Mouse (Mus musculus) spleen, adult 18-20 months (tissue): ENCODE results near the gene Dock7.

ENCODE experiments used
- DNase-seq, 2 experiments: peaks; one replicate each; pipeline ENCODE4 v3.0.0; 2022; ENCODE audit warnings: mixed read lengths in 2 of 2

Dock7 gene

DNA sequence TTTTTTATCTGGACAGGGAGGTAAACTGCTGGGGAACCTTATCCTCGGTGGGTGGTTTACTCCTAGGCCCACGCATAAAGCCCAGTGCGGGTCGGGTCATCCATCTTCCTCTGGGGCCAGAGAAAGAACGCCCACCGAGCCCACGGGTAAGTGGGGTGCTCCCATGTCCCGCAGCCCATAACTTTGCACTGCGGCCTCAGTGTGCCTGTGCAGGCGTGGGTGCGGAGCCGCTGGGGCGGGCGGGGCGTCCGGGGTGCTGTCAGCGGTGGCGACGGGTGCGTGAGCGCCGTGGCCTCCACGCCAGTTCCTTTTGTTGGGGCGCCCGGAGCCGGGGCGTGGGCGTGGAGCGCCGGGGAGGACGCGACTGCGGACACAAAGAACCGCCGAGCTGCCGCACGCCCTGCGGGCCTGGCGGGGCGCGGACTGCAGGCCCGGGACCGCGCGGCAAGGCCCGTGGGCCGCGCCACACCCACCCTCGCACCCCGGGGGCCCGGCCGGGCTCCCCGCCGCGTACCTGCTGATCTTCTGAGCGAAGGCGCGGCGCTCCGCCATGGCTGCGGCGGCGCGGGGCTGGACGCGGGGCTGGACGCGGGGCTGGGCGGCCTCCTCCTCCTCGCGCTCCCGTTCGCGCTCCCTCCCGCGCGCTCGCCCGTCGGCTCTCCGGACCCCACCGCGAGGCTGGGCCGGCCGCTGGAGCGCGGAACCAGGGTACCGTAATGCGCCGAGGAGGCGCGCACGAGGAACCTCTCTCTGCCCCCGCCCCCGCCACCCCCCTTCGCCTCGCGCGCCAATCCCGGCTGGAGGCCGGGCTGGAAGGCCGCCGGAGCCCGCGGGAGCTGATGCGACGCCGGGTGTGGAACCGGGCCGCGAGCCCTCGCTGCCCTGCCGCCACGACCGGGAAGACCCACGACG lies at the start of gene Dock7:
Gene Dock7, minus strand, starts transcription at position 705 of the 912 bp plus-strand sequence.
- peak; percentile 22 to 39 for DNase-seq

DNA sequence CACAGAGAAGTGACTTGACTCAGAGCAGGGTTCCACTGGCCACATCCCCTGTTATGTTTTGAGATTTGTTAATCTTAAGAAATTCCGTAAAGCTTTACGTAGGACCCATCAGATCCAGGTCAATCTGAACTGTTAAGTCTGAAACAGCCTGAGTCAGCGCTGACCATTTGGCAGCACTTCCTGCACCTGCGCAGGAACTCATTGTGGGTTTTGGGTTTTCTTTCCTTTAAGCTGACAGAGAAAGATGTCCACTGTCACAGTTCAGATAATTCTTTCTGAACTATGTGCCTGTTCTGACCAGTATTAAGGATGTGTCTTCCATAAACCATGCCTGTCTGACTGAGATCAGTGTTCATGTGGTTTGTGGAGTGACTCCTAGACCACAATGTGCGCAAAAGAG lies 48.2 kb upstream of the Dock7 start:
- DNase-seq: no peak

DNA sequence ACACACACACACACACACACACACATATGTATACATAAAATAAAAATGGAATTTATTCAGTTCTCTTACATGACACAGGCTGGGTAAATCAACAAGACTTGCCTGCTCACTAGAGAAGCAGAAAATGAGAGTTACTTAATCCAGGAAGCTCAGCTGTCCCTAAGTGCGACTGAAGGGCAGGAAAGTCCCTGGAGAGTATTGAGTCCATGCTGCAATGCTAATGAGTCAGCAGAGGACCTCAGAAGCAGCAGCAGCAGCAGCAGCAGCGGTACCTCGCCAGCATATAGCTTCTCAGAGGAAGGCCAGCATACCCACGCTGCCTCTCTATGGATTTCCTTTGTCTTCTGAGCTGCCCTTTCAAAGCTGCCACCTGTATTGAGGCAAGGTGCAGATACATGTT lies 42.8 kb upstream of the Dock7 start:
- no peak for DNase-seq

DNA sequence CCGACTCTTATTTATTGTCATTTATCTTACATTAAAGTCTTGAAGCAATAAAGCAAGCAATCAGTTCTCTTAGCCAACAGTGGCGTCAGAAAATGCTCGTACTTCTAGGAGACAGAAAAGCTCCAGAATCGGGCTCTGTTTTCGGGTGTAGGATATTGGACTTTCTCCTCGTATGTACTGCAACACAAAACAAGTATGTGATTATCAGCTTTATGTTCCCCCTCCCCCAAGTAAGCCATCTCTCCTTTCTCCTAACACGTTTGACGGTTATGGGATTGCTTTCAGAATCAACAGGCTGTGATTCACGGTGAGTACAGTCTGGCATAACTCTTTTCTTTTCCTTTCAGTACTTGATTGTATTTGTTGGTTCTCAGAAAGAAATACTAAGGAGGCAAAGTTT lies 42.3 kb upstream of the Dock7 start:
- no peak for DNase-seq

DNA sequence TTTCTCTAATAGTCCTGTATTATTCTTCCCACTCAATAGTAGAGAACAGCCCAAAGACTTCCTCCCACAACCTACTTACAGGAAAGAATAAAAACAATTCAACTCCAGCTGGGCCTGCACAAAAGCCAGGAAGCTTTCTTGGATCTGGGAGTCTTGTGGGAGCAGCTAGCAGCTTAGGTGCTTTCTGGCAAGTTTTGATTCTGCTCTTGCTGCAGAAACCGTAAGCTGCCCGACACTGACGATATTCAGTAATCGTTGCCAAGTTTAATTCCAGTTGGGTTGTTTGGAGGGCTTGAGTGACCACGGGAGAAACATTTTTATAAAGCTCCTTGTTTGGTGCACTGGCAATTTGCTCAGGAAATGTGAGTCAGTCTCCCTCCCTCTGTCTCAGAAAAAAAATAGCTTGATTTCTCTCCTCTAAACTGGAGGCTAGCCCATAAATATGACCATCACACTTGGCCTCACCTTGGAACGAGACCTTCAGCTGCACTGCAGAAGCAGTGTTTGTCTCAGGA lies 40.8 kb upstream of the Dock7 start:
- no peak for DNase-seq

DNA sequence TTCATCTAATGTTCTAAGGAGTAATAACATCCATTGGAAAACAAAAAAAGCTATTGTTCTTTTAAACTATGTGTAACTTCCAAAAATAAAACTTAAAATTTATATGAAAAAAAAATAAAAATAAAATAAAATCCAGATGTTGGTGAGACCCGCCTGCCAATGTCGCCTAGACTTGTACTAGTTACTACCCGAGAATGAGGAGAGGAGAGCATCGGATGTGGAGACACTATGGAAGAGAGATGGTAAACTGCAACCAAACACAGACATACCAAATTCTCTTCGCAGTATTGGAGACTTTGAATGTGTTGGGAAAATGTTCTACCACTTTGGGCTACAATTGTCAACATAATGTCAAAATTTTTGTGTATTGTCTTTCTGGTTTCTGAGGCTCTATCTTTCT lies 40.2 kb upstream of the Dock7 start:
- no peak for DNase-seq

DNA sequence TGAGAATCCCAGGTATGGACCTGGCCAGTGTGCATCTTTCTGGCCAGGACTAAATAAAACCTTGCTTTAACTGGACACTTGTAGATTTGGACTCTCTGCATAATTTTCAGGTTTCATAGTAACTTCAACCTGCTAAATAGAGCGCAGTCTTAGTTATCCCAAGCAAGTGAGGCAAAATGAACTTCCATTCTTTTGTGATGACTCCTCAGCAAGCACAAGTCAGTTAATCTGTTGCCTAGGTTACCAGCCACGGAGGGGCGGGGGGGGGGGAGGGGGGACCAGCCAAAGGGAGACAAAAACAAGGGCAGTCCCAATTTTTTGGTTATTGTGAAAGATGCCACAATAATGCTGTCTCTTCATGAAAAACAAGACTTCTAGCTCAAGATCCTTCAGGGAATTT lies 39.7 kb upstream of the Dock7 start:
- no peak for DNase-seq

DNA sequence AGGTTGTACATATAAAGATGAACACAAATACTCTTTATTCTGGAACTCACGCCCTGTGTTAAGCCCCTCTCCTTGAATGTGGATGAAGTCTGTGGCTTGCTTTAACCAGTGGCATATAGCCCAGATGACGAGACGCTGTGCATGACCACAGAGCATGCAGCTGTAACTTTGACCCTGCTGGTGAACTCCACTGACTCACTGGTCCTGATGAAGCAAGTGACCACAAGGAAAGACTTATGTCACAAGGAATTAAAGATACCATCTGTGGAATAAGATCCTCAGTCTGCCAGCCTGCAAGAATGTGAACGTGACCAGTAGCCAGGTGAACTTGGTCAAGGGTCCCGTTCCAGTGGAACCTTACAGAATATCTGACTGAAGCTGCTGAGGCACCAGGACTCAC lies 37.8 kb upstream of the Dock7 start:
- no peak for DNase-seq

DNA sequence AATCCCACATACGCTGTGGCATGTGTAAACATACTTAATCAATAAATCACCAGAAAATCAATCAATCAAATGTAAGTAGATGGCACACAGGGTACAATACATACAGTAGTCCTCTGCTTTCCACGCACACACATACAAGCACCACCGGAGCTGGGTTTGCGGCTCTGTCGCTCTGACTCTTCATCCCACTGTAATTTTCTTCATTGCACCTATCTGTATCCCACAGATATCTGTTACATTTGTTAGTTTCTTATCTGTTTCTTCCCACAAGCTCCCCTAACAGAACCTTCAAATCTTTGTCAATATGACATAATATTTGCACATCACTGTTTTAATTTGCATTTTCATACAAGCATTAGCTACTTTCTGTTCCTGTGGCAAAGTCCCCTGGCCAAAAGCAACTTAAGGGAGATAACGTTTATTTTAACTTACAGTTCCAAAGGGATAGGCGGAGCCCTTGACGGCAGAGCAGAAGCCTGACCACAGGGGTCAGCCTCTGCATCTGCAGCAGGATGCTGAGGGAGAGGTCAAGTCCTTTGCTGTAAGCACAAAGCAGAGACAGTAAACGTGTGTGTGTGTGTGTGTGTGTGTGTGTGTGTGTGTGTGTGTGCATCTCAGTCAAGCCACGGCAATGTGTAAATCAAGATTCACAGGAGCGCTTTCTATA lies 36.1 kb upstream of the Dock7 start:
- DNase-seq: no peak

DNA sequence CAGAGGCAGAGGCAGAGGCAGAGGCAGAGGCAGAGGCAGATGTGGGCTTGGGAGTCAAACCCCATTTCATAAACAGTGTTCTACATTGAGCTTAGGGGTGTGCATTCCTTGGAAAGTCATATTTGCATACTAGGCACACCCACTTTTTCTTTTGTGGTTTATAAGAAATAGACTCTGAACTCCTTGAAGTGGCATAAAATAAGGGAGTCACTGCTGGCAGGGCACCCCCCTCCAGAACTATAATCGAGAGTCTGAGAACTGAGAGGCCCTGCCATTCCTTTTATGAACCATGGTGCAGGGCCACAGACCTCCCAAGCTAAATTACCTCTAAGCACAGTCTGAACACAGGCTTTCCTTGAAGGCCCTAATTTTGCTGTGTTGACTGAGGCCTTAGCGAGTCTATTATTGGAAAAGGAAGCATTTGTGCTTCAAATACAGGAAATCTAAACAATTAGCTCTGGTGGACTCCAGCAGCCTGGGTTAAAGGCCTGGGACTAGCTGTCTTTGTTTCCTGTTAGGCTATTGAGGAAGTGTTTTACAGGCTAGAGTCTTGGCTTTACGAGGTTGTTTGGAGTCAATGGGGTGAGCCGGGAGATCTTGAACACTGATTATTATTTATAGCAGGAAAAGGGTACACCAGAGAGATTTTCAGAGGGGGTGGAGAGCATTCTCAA lies 31.3 kb upstream of the Dock7 start:
- DNase-seq: no peak

DNA sequence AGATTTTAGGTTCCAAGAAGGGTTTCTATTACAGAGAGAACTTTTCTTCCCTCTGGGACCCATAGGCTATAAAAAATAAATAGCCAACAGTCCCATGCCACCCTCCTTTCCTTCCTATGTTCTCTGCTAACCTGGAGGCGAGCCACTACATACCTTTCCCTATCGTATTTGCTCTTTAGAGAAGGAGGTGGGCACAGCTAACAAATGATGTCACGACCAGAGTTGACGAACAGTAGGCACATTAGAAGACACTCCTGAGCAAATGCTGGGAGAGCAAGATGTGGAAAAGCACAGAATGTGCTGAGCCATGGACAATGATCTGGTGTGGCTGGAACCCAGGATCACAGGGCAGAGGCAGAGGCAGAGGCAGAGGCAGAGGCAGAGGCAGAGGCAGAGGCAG lies 30.7 kb upstream of the Dock7 start:
- no peak for DNase-seq

DNA sequence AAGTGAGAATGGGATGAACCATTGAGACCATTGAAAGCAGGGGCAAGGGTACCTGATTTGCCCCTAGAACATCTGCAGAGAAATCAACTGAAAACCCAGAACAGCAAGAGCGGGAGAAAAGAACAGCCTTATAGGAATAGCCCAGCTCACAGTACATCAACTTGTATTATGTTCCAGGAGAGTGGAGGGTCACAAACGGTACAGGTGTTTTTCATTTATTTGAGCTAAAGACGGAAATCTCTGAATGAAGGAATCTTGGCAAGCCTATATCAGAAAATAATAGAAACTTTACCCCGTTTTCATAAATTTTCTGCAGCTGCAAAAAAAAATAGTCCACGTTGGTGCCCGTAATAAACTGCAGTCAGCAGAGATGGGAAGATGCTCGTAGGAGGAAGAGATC lies 22.6 kb upstream of the Dock7 start:
- DNase-seq: no peak

DNA sequence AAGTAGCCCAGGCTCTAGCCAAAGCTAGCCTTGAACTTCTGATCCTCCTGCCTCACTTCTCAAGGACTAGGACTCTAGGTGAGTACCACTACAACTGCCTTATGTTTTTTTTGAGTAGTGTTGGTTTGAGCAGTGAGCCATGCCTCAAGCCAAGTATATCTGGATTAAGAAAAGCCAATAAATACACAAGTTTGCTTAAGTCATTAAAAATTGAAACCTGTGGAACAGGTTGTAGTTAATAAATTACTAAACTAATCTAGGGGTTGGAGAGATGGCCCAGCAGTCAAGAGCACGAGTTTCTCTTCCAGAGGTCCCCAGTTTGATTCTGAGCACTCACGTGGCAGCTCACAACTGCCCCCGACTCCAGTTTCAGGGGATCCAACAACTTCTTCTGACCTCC lies 20.9 kb upstream of the Dock7 start:
- no peak for DNase-seq

DNA sequence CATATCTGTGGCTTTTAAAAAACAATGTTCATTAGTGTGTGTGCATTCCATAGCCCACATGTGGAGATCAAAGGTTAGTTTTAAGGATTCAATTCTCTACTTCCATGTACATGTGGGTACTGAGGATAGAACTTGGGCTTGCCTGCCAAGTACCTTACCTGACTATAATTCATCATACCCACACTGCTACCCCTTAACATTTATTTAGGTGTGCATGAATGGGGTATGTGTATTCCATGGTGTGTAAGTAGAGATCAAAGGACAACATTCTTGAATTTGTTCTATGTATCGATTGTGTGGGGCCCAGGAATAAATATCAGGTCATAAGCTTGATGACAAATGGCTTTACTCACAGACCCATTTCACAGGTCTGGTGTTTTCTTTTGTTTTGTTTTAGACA lies 20.5 kb upstream of the Dock7 start:
- DNase-seq: no peak

DNA sequence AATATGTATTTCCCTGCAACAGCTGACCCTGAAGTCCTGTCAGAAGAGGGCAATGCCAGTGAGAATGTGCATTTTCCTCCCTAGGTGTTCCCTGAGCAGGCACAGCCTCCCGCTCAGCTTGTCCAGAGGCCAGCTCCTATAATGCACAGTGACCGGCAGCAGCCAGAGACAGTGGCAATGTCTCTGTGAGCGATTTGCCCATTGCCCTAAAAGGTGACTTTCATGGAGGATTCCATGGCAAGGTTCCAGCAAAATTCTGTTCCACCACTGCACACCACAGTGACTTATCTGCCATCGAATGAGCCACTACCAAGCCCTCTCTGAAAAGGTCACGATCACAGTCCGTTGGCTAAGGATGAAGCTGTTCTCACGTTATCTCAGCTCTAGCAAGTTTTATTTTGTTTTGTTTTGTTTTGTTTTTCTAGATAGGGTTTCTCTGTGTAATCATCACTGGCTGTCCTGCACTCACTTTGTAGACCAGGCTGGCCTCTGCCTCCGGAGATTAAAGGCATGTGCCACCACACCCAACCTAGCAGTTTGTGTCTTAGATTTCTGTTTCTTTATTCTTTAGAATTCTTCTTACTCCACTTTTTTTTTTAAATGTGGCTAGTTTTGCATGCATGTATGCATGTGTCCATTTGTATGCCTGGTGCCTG lies 17.4 kb upstream of the Dock7 start:
- DNase-seq: no peak

DNA sequence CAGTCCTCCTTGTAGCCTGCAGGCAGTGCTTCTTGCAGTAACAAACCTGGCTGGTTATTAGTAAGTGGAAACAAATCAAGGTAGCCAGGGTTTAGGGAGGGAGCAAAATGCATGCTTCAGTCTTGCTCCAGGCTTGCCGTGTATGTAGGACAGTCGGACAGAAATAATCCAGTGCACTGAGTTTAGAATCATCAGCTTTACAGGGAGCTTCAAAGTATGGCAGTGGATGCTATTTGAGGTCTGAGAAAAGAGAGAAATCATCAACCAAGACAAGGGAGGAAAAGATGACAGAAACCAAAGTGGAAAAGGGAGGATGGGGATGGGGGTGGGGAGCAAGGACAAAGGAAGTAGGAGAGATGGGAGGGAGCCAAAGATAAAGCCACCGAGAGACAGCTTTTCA lies 13.8 kb upstream of the Dock7 start:
- DNase-seq: no peak

DNA sequence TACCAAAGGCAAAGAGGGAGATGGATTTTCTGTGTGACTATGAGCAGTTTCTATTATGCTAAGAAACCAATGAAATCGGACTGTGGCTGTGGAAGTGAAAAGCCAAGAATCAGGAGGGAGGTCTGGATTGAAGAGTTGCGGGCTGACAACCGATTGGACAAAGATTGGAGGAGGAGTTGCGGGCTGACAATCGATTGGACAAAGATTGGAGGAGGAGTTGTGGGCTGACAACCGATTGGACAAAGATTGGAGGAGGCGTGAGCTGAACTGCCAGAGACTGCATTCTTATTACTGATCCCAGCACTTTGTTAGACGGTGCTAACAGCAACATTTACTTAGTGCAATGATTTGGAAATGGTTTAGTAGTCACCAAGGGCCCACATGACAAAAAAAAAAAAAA lies 12.6 kb upstream of the Dock7 start:
- no peak for DNase-seq

DNA sequence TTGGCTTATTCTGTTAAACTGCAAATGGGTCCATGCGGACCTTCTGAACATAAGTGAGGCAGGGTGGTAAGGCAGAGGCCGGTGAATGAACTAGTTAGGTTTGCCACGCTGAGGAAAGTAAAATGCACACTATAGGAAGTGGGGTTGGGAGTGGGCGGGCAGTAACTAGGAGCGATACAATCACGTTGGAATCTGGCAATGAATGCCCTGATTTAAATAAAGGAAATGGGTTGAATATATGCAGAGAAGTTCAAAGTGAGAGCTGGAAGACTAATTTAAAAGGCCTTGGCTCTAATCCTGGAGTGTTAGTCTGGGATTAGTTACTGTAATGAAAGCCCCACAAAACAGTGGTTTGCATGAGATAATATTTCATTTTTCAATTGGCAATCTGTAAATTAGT lies 12.0 kb upstream of the Dock7 start:
- DNase-seq: no peak

DNA sequence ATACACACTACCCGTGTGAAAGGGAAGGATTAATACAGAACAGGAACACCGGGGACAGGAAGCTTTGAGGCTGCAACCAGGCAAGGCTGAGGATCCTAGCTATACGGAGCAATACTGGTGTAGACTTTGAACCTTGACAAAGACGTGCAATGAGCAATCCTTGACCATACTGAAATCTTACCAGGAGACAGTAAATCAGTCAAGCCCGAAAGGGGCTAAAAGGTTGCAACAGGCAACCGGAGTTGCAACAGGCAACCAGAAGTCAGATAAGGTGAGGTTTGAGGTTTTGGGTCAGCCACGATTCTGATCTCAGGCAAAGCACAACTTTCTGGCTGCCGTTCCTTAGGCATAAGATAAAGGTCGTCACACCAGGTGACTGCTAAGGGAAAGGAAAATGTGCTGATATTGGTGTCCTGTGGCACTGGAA lies 10.5 kb upstream of the Dock7 start:
- no peak for DNase-seq

DNA sequence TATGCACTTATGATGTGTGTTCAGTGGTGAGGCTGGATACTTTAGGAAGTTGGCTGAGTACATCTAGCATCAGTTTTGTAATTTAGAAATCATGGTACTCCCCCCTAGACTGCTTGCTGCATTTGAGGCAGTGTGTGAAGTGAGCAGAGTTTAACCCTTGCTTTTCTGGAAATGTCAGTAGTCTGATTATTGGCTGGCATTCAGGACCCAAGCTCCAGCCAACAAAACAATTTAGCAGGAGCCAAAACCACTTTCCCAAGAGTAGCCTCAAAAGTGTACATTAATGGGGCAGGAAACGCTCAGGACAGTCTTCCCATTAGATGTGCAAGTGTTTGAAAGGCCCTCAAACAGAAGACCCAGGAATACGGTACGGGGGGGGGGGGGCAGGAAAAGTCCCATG lies 2.8 kb upstream of the Dock7 start:
- no peak for DNase-seq

DNA sequence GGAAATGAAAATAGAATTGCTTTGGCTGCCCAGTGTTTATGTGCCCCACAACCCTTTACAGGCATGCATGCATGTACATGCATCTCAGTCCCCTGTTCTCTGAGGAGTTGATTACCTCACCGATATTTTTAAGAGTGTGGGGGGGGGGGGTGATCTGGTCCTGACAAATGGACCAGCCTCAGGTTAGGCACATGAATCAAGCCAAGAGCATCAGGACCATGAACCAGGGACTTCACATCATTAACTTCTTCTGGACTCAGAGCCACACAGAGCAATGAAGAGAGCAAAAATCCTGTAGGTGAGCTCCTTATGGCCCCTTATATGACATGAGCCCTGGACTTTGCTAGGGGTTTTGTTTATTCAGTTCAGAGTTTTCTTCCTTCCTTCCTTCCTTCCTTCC lies 2.1 kb upstream of the Dock7 start:
- DNase-seq: no peak

DNA sequence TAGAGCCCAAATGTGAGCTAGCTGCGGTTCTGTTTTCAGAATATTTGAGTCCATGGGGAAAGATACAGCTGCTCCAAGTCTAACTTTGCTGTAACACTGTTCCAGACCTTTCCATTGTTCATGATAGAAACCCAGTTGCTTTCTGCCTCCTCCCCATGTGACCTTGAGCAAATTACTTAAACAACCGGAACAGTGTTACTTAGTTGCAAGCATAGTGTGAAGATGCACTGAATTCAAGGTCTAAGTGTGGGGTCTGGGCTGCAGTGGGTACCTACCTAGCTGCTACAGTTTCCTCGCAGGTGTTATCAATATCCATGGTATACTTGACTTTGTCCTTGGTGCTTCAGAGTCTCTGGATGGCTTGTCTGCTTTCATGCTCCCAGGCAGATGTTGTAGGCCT lies 1.3 kb upstream of the Dock7 start:
- DNase-seq: no peak

DNA sequence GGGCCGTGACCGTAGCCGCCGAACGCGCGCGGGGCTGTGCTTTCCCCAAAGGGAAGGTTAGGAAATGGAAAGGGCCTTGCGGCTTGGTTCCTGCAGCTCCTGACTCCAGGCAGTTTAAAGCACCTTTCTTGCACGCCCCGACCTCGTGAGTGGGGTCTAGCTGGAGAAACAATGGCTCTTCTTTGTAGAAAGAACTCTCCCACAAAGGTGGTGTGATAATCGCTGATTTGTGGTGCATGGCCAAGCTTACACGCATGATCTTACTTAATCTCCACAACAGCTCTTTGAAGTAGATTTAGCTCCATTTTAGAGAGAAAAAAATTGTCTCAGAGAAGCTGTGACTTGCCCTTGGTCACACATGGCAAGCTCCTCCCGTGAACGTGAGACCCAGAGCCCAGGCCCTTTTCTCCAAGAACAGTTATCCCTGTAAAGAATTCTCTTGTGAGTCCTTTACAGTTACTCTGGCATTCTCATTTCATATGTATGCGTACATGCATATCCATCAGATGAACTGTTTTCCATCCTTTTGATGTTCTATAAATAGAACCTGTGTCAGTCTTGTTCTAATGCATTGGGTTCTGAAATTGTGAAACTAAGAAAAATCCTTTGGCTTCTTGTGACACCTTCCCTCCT lies 524 bp upstream of the Dock7 start:
- no peak for DNase-seq
